Mouse (Mus musculus) neural tube, embryonic 15.5 days (tissue): ENCODE measurements at regions not wholly inside any gene's neighbourhood (a gene's known extent, or its start where the extent isn't known, plus 50 kb on each side); places are given as distances from the start of the nearest gene placed in this dataset.

Experiments
- ATAC-seq: fragments of 200-750 bp; cut with Nextera tagmentation; 2 replicates; pipeline ENCODE4 v1.8.0; 2017; ENCODE audit warnings: mild to moderate bottlenecking, moderate TSS enrichment, moderate library complexity; ENCODE audit not compliant: low FRiP score
- H3K27ac ChIP-seq: fragments of 300-500 bp; sonication (generic); replicated peaks from 2 replicates; pipeline ENCODE4 v1.5.1; 2015; ENCODE audit warnings: mild to moderate bottlenecking, inconsistent platforms
- H3K27me3 ChIP-seq: fragments of 300-500 bp; sonication (generic); replicated peaks from 2 replicates; pipeline ENCODE4 v1.6.1; 2015; ENCODE audit warnings: inconsistent platforms
- H3K36me3 ChIP-seq: fragments of 300-500 bp; sonication (generic); 2 replicates; pipeline ENCODE4 v1.6.1; 2015; ENCODE audit warnings: inconsistent platforms
- H3K4me1 ChIP-seq: fragments of 300-500 bp; sonication (generic); 2 replicates; pipeline ENCODE4 v1.6.1; 2015; ENCODE audit warnings: inconsistent platforms
- H3K4me2 ChIP-seq: fragments of 300-500 bp; sonication (generic); 2 replicates; pipeline ENCODE4 v1.6.1; 2015; ENCODE audit warnings: inconsistent platforms, mild to moderate bottlenecking, moderate library complexity
- H3K4me3 ChIP-seq: fragments of 300-500 bp; sonication (generic); replicated peaks from 2 replicates; pipeline ENCODE4 v1.5.1; 2015; ENCODE audit warnings: mild to moderate bottlenecking, inconsistent platforms
- H3K9ac ChIP-seq: fragments of 300-500 bp; sonication (generic); replicated peaks from 2 replicates; pipeline ENCODE4 v1.6.1; 2015; ENCODE audit warnings: mild to moderate bottlenecking, inconsistent platforms
- H3K9me3 ChIP-seq: fragments of 300-500 bp; sonication (generic); replicated peaks from 2 replicates; pipeline ENCODE4 v1.6.1; 2016; ENCODE audit warnings: inconsistent platforms
- WGBS: fragments of 180-500 bp; shearing (Covaris S2); methylation state at CpG from one replicate; pipeline ENCODE4 v1.1.7; 2015; ENCODE audit warnings: mixed read lengths; 5-methylcytosine and 5-hydroxymethylcytosine counted together

GRCm38 (mm10) chr5:148454200-148454599 lies 54.5 kb upstream of the Slc7a1 start:
- ATAC-seq, result no peak
- Histone ChIP-seq H3K36me3 (no peaks in the 10 kb centered on the region), H3K9me3 (no peaks in the 10 kb centered on the region), H3K4me1 (peaks cover 17% of the 10 kb centered on the region), H3K4me2 (no peak overlapping the region), H3K9ac (no peak overlapping the region), H3K27ac (no peak overlapping the region), H3K27me3 (no peaks in the 10 kb centered on the region), H3K4me3 (no peak overlapping the region)
- 74% methylated on average over 5 of the region's 5 CpGs for WGBS

GRCm38 (mm10) chr5:148453776-148454175 lies 54.1 kb upstream of the Slc7a1 start:
- H3K36me3 ChIP-seq, result no peaks in the 10 kb centered on the region
- ATAC-seq, result peak; percentile 45; the same call in 1 of the 2 replicates
- H3K27ac ChIP-seq, result 0 out of 2 replicates have a peak overlapping the region, but pooled peaks have one; percentile 37
- H3K27me3 ChIP-seq, result no peaks in the 10 kb centered on the region
- H3K4me2 ChIP-seq, result 0 out of 2 replicates have a peak overlapping the region, but pooled peaks have one; percentile 11
- no peaks in the 10 kb centered on the region for H3K9me3 ChIP-seq
- peaks cover 17% of the 10 kb centered on the region for H3K4me1 ChIP-seq
- H3K9ac ChIP-seq, result no peak overlapping the region
- no peak overlapping the region for H3K4me3 ChIP-seq
- 34% methylated on average over 12 of the region's 12 CpGs for WGBS

GRCm38 (mm10) chr5:148452909-148453632 lies 53.4 kb upstream of the Slc7a1 start:
- Histone ChIP-seq H3K4me3 (no peak overlapping the region), H3K27ac (0 out of 2 replicates have a peak overlapping the region, but pooled peaks have one; percentile 37), H3K27me3 (no peaks in the 10 kb centered on the region), H3K4me2 (peak overlapping the region; percentile 24), H3K36me3 (no peaks in the 10 kb centered on the region), H3K9ac (no peak overlapping the region), H3K4me1 (peaks cover 17% of the 10 kb centered on the region), H3K9me3 (no peaks in the 10 kb centered on the region)
- 34% methylated on average over 17 of the region's 17 CpGs for WGBS
- ATAC-seq, result peak; percentile 14; the same call in 1 of the 2 replicates

DNA sequence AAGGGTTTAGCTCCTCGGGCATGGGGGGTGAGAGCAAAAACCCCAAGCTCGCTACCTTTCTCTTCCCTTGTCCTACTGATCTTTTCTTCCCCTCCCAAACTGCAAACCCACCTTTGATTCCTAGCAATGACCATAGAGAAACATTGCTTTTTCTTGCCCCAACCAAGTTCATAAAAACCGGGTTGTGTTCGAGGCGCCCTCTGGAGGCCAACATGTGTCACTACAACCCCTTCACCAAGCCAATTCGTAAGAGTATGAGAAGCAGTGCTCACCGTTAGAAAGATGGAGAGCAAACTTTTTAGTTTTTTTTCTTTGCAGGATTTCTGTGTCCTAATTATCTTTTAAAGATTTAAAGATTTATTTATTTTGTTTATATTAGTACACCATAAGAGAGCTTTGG lies 52.1 kb upstream of the Slc7a1 start:
- Histone ChIP-seq H3K9me3 (no peaks in the 10 kb centered on the region), H3K4me1 (peaks cover 17% of the 10 kb centered on the region), H3K36me3 (no peaks in the 10 kb centered on the region), H3K27me3 (no peaks in the 10 kb centered on the region), H3K27ac (no peak overlapping the region), H3K4me2 (no peak overlapping the region), H3K4me3 (no peak overlapping the region), H3K9ac (no peak overlapping the region)
- WGBS, result 42% methylated on average over 7 of the region's 7 CpGs
- ATAC-seq, result no peak

DNA sequence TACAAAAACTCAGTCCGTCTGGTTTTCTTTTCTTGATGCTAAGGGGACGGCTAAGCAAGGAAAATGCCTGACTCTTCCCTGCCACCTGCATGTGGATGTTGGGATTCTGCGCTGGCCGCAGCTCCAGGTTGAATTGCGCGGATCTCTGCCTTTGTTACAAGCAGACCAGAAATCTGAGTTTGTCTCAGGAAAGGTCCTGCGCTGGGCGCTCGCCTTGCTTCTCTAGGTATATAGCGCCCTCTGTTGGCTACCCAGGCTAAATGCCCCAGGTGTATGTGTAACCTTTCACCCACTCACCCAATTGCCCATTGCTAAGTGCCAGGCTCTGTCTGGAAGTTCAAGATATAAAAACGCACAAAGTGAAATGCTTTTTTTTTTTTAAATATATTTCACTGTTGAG lies 51.2 kb upstream of the Slc7a1 start:
- 55% methylated on average over 11 of the region's 11 CpGs for WGBS
- Histone ChIP-seq H3K4me3 (no peak overlapping the region), H3K36me3 (no peaks in the 10 kb centered on the region), H3K9ac (no peak overlapping the region), H3K4me1 (peaks cover 17% of the 10 kb centered on the region), H3K27ac (no peak overlapping the region), H3K4me2 (no peak overlapping the region), H3K9me3 (no peaks in the 10 kb centered on the region), H3K27me3 (no peaks in the 10 kb centered on the region)
- no peak for ATAC-seq
